Mouse (Mus musculus) brain, embryonic 14.5 days (tissue): ENCODE measurements at regions not wholly inside any gene's neighbourhood (a gene's known extent, or its start where the extent isn't known, plus 50 kb on each side); places are given as distances from the start of the nearest gene placed in this dataset.

Experiments
- DNase-seq: peaks from one replicate; pipeline ENCODE4 v3.0.0-alpha.2; 2011; ENCODE audit warnings: low read depth
- CTCF ChIP-seq: fragments of 200-500 bp; IDR thresholded peaks from 2 replicates; pipeline ENCODE4 v1.5.1; 2012; ENCODE audit warnings: inconsistent platforms, mild to moderate bottlenecking, moderate library complexity, borderline replicate concordance; ENCODE audit not compliant: insufficient read depth, insufficient read length; ENCODE audit errors: extremely low read depth
- POLR2A ChIP-seq: fragments of 200-500 bp; IDR thresholded peaks from 2 replicates; pipeline ENCODE4 v1.6.1; 2012; ENCODE audit warnings: mild to moderate bottlenecking, inconsistent platforms, borderline replicate concordance; ENCODE audit not compliant: poor library complexity, insufficient read depth, insufficient read length, severe bottlenecking; ENCODE audit errors: extremely low read depth

DNA sequence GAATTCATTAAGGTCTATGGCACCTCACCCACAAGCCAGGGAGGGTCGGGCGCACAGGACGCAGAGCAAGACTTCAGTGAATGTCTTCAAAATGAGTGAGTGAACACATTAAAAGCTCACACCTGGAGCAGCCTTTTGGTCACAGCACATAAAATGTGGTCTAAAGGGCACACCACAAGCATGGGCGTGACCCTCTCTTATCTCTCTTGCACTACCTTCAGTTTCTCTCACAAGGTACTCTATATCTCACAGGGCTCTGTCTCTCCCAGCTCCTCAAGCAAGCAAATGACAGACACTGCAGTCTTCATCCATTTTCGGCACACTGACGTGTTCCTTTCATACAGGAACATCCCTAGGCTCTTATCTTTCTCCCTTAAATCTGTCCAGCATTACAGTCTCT lies 444.0 kb downstream of the Slc16a7 start:
- DNase-seq, result no peak
- TF ChIP-seq POLR2A, result no peak
- TF ChIP-seq CTCF, result no peak

GRCm38 (mm10) chr10:124942214-124942613 lies 447.1 kb downstream of the Slc16a7 start:
- peak; percentile 32; the same call in 1 of the 2 replicates for TF ChIP-seq CTCF
- no peak for TF ChIP-seq POLR2A
- DNase-seq, result peak; percentile 26

DNA sequence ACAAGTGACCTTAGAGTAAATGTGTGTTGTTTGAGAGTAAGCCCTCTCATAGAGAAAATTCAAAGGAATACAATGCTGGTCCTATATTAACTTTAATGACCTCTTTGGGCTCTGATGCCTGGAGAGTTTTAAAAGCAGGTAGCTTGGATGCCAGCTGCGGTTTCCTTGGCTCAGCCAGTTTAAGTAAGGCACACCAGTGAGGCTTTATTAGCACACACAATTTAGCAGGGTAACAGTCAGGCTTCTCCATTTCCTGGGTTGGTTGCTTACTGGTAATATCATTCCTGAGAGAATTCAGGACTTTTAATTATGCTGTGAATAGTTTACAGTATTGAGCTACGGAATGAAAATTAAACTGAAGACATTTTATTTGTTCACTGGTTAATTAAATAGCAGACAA lies 462.0 kb downstream of the Slc16a7 start:
- peak; percentile 13 for DNase-seq
- TF ChIP-seq CTCF (no peak), POLR2A (no peak)

GRCm38 (mm10) chr10:124900044-124900443 lies 489.2 kb downstream of the Slc16a7 start:
- peak; percentile 72 for DNase-seq
- no peak for TF ChIP-seq POLR2A
- TF ChIP-seq CTCF, result no peak

DNA sequence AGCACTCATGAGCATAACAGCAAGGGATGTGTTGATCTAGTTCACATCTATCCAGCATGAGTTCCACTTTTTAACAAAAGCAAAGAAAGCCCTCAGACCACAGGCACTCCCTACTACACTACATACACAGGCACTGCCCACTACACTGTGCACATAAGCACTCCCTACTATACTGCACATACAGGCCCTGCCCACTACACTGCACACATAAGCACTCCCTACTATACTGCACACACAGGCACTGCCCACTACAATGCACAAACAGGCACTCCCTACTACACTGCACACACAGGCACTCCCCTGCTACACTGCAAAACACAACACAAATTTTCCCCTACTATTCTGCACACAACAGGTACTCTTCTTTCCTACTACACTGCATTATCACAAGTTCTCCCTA lies 510.7 kb downstream of the Slc16a7 start:
- DNase-seq, result no peak
- TF ChIP-seq POLR2A (no peak), CTCF (no peak)

DNA sequence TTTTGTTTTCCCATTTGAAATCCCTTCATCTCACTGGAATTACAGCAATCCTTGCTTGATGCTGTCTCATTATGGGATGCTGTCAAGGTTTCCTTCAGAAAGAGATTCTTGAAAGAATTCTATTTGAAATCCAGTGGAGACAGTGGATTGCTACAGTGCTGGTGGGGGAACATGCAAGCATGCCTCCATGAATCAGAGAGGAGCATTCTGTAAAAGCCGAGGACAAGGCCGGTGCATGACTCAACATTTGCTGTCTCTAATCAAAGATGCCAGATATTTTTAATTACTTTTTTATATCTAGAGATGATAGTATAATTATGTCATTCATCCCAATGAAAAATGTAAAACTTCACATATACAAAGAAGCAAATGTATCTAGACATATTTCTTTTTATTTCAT lies 511.6 kb downstream of the Slc16a7 start:
- TF ChIP-seq CTCF, result no peak
- no peak for TF ChIP-seq POLR2A
- no peak for DNase-seq

DNA sequence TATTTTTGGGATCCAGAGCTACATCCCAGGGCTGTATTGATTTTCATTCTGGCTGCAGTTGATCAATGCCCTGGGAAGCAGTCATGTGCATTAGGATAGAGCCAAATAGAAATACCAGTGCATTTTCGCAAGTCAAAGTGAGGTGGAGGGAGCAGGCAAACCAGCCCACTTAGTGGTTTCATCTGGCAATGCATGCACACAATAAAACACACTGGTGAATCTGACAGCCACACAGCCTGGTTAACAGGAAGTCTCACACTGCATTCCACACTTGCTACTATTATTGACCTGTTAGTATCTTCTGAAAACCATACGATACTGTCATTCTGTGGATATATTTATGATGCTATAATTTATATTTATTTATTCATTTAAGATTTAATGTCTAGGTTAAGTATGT lies 517.1 kb downstream of the Slc16a7 start:
- no peak for TF ChIP-seq POLR2A
- TF ChIP-seq CTCF, result no peak
- peak; percentile 8 for DNase-seq

DNA sequence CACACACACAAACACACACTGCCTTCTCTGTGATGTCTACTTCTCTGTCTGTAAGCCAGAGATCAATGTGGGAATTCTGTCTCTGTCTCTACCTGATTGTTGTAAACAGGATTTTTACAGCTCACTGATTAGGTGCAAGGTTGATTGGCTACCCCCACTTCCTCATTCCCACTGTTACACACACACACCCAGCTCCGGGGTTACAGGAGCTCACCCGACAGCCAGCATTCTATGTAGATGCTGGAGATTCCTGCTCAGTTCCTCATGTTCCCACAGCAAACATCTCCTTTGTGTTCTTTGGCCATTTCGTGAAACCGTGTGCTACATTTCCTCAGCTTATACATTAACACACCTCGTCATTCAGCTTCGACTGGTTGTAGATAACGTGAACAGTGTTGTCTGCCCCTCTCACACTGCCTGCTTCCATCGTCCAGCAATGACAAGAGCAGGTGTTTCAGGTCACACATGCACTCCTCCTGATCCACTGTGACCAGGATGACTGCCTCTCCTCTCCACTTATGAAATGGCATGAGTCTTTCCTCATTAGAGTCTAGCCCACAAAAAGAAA lies 546.6 kb downstream of the Slc16a7 start:
- DNase-seq, result no peak
- TF ChIP-seq POLR2A, result no peak
- TF ChIP-seq CTCF, result no peak

GRCm38 (mm10) chr10:124833930-124834329 lies 555.3 kb downstream of the Slc16a7 start:
- TF ChIP-seq CTCF, result no peak
- no peak for TF ChIP-seq POLR2A
- DNase-seq, result peak; percentile 68

GRCm38 (mm10) chr10:124803997-124804614 lies 585.2 kb downstream of the Slc16a7 start:
- DNase-seq, result peak; percentile 53
- TF ChIP-seq CTCF (no peak), POLR2A (no peak)
